20 mouse cellular contexts compared by ENCODE assay signal in genomic region chr1:18030226-18030625, GRCm38 (mm10).
A peak's percentile ranks its signal among the peaks of the same experiment; 100 is the strongest.
DNase-seq lines count a peak whose midpoint lies in the region; ATAC-seq lines count a peak whose summit lies in the region.
"Had no signal": no experiment of that assay in that cellular context is flagged by ENCODE, and none has a peak within 500 bp of the region (broad histone marks: within the 10 kb centered on the region; RNA-seq: fewer than 3 reads in every experiment).

No protein-coding gene starts in this region.

- no peak overlapping the region for H3K27ac ChIP-seq in forebrain, embryonic 11.5 days (ENCODE audit: low read depth, low read length)
- H3K27ac ChIP-seq: embryonic facial prominence, embryonic 10.5 days; embryonic facial prominence, embryonic 12.5 days; forebrain, embryonic 12.5 days had no signal

- H3K36me3 ChIP-seq in forebrain, embryonic 11.5 days (ENCODE audit: control insufficient read depth, insufficient read depth, low read length): no peaks in the 10 kb centered on the region
- H3K36me3 ChIP-seq: embryonic facial prominence, embryonic 10.5 days; embryonic facial prominence, embryonic 12.5 days; forebrain, embryonic 12.5 days had no signal

- H3K4me1 ChIP-seq in forebrain, embryonic 11.5 days (replicated peaks; ENCODE audit: control insufficient read depth, insufficient read depth, low read length): no peaks in the 10 kb centered on the region
- H3K4me1 ChIP-seq: embryonic facial prominence, embryonic 10.5 days; embryonic facial prominence, embryonic 12.5 days; forebrain, embryonic 12.5 days had no signal

- peak; percentile 30 for DNase-seq in heart, adult 11 months
- DNase-seq in heart, postnatal 10 days: no peak
- peak; percentile 21 for DNase-seq in ES-CJ7 (ENCODE audit: low read depth, low spot score)
- peak; percentile 53 for DNase-seq in brain, adult 2 months (ENCODE audit: low read depth, low spot score)
- no peak for DNase-seq in cerebellum, postnatal 25 days
- DNase-seq in forebrain, embryonic 11.5 days (ENCODE audit: low spot score): no peak
- DNase-seq: adrenal gland, adult 8-10 months; adrenal gland, postnatal 14 days; adrenal gland, postnatal 36 days; cerebellum, adult 11 months; cerebellum, adult 18-20 months; cerebellum, adult 8-10 months; cerebellum, adult 9-11 months; cerebellum, postnatal 36 days had no signal

- no peaks in the 10 kb centered on the region for H3K27me3 ChIP-seq in forebrain, embryonic 11.5 days (ENCODE audit: control insufficient read depth, insufficient read depth, low read length)
- H3K27me3 ChIP-seq: embryonic facial prominence, embryonic 12.5 days; forebrain, embryonic 12.5 days had no signal

- H3K4me2 ChIP-seq in forebrain, embryonic 11.5 days (ENCODE audit: low read depth, low read length, severe bottlenecking): no peak overlapping the region
- H3K4me2 ChIP-seq: embryonic facial prominence, embryonic 12.5 days; forebrain, embryonic 12.5 days had no signal

- WGBS in forebrain, embryonic 11.5 days: 58% methylated on average over 3 of the region's 3 CpGs

- no peak for ATAC-seq in forebrain, embryonic 11.5 days (replicated peaks; ENCODE audit: low FRiP score)
- ATAC-seq: activated CD4-positive, CD25-positive, alpha-beta regulatory T cell, adult 4 months; forebrain, embryonic 14.5 days; forebrain, embryonic 16.5 days had no signal

- no peak overlapping the region for H3K9ac ChIP-seq in forebrain, embryonic 11.5 days (ENCODE audit: low read length)
- H3K9ac ChIP-seq: embryonic facial prominence, embryonic 12.5 days; forebrain, embryonic 12.5 days had no signal

- H3K4me3 ChIP-seq in forebrain, embryonic 11.5 days (ENCODE audit: low read depth, low read length): no peak overlapping the region
- H3K4me3 ChIP-seq: embryonic facial prominence, embryonic 10.5 days; embryonic facial prominence, embryonic 12.5 days; forebrain, embryonic 12.5 days had no signal

- intact Hi-C loops in heart, postnatal 10 days (cut with DNase I): no loop called here

- no peaks in the 10 kb centered on the region for H3K9me3 ChIP-seq in forebrain, embryonic 11.5 days (ENCODE audit: control insufficient read depth, low read length)
- H3K9me3 ChIP-seq: embryonic facial prominence, embryonic 10.5 days; embryonic facial prominence, embryonic 12.5 days; forebrain, embryonic 12.5 days had no signal

Comparison
In these comparisons a context has a peak if more than half of its experiments do, and no peak if none do; other contexts are left out.
1. DNase-seq: peak in heart, adult 11 months (single experiment), ES-CJ7 (single experiment) and brain, adult 2 months (single experiment); none in heart, postnatal 10 days (0 of 2), cerebellum, postnatal 25 days (0 of 2) and forebrain, embryonic 11.5 days (single experiment).